Mouse (Mus musculus): ENCODE data around the gene Shb. TPM values are rescaled to one million over a fixed set of nuclear protein-coding genes. Genes with fewer than 3 reads are reported as not detected.
A peak's percentile ranks its signal among the peaks of the same experiment; 100 is the strongest.

The Shb gene
- polyA plus RNA-seq, 1 experiment from 2014 or later: 5.5 TPM

DNA sequence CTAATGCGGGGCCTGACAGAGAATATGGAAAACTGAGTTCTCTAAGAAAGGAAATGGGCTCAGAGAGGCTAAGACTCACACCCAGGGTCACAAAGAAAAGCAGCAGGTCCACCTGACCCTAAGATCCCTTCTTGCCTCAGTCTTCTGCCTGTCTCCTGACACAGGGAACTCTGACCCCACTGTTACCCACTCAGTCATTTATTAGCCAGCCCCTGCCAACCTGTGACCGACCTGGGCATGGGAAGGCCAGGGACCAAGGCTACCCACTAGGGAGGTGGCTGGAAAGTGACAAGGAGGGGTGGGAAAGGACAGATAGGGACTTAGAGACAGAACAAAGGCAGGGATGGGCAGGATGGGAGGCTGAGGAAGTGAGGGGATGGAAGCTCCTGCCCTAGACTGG lies 26.6 kb downstream of the Shb start:
- Histone ChIP-seq H3K27me3 (ENCODE audit: control insufficient read depth, insufficient read depth, low read length) (no peaks in the 10 kb centered on the region), H3K4me3 (ENCODE audit: low read depth, low read length) (no peak overlapping the region), H3K9me3 (ENCODE audit: control insufficient read depth, low read length) (no peaks in the 10 kb centered on the region), H3K36me3 (ENCODE audit: control insufficient read depth, insufficient read depth, low read length) (no peaks in the 10 kb centered on the region), H3K4me1 (replicated peaks; ENCODE audit: control insufficient read depth, insufficient read depth) (peaks cover 30% of the 10 kb centered on the region), H3K4me2 (replicated peaks; ENCODE audit: low read depth) (no peak overlapping the region), H3K27ac (replicated peaks) (no peak overlapping the region), H3K9ac (ENCODE audit: low read length) (no peak overlapping the region)
- no peak for ATAC-seq (ENCODE audit: low FRiP score, low TSS enrichment)
- DNase-seq (ENCODE audit: low spot score): no peak
- WGBS: 81% methylated on average over 2 of the region's 2 CpGs
- TF ChIP-seq CTCF (IDR thresholded peaks at IDR 0.05; ENCODE audit: low read depth) (no peak), EP300 (optimal IDR thresholded peaks at IDR 0.05) (no peak)

DNA sequence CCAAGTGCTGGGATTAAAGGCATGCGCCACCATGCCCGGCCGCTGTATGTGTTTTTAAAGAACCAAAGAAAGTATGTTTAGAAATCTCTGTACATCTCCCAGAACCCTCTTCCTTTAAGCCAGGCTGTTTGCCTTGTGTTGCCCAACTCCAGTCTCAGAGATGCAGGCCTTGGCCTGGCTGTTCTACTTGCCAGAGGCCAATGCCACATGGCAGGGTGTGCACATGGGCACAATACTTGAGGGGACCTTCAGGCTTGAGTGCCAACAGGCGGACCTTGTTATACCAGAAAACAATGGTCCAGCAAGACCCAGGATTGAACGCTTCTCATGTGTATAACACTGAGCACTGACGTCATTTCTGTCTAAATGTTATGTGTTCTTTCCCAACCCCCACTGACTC lies 27.1 kb downstream of the Shb start:
- H3K4me1 ChIP-seq (replicated peaks; ENCODE audit: control insufficient read depth, insufficient read depth): peaks cover 31% of the 10 kb centered on the region
- H3K9me3 ChIP-seq (ENCODE audit: control insufficient read depth, low read length): no peaks in the 10 kb centered on the region
- ATAC-seq (ENCODE audit: low FRiP score, low TSS enrichment) (no peak), DNase-seq (ENCODE audit: low spot score) (no peak)
- no peak overlapping the region for H3K4me2 ChIP-seq (replicated peaks; ENCODE audit: low read depth)
- H3K27me3 ChIP-seq (ENCODE audit: control insufficient read depth, insufficient read depth, low read length): no peaks in the 10 kb centered on the region
- H3K36me3 ChIP-seq (ENCODE audit: control insufficient read depth, insufficient read depth, low read length): no peaks in the 10 kb centered on the region
- no peak for TF ChIP-seq EP300 (optimal IDR thresholded peaks at IDR 0.05)
- TF ChIP-seq CTCF (IDR thresholded peaks at IDR 0.05; ENCODE audit: low read depth): no peak
- H3K27ac ChIP-seq (replicated peaks): no peak overlapping the region
- H3K4me3 ChIP-seq (ENCODE audit: low read depth, low read length): no peak overlapping the region
- WGBS: 92% methylated on average over 6 of the region's 6 CpGs
- H3K9ac ChIP-seq (ENCODE audit: low read length): no peak overlapping the region

DNA sequence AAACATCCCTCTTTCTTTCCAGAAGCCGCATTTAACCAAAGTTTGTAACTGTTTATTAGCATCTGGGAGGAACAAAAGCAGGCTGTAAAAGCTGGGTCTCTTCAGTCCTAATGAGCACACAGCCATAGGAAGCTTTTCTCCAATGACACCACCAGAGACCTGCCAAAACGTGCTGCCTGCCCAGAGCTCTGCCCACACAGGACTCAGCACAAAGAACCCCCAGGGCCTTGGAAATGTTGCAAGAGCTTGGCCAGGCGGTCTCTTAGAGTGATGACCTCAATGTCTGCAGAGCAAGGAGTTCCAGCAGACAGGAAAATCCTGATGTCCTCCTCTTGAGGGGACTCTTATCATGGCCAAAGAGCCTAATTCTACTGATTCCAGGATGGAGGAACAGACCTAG lies 28.5 kb downstream of the Shb start:
- Histone ChIP-seq H3K27ac (replicated peaks) (peak overlapping the region; percentile 49), H3K36me3 (ENCODE audit: control insufficient read depth, insufficient read depth, low read length) (no peaks in the 10 kb centered on the region), H3K9ac (ENCODE audit: low read length) (no peak overlapping the region), H3K4me1 (replicated peaks; ENCODE audit: control insufficient read depth, insufficient read depth) (peaks cover 36% of the 10 kb centered on the region), H3K27me3 (ENCODE audit: control insufficient read depth, insufficient read depth, low read length) (no peaks in the 10 kb centered on the region), H3K4me2 (replicated peaks; ENCODE audit: low read depth) (no peak overlapping the region), H3K4me3 (ENCODE audit: low read depth, low read length) (no peak overlapping the region), H3K9me3 (ENCODE audit: control insufficient read depth, low read length) (no peaks in the 10 kb centered on the region)
- WGBS: 53% methylated on average over 3 of the region's 3 CpGs
- no peak for ATAC-seq (ENCODE audit: low FRiP score, low TSS enrichment)
- TF ChIP-seq EP300 (optimal IDR thresholded peaks at IDR 0.05) (no peak), CTCF (IDR thresholded peaks at IDR 0.05; ENCODE audit: low read depth) (no peak)
- DNase-seq (ENCODE audit: low spot score): no peak

DNA sequence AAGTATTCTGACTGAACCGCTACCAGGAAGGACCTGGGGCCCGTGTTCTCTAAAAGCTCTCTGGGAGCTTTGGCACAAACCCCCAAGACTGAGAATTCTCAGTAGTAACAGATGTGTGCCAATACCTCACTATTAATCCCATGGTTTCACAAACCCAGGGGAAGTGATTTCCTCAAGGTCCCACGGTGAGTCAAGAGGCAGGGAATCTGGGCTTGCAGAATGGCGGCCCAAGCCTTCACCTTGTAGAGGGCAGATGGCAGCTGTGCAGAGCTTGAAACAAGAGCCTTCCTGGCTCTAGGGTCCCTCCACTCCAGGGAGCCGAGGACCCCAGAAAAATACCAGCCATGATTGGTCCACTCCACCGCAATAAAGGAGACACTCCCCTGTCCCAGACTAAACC lies 28.9 kb downstream of the Shb start:
- Histone ChIP-seq H3K9me3 (ENCODE audit: control insufficient read depth, low read length) (no peaks in the 10 kb centered on the region), H3K9ac (ENCODE audit: low read length) (no peak overlapping the region), H3K27ac (replicated peaks) (peak overlapping the region; percentile 49; the same call in 1 of the 2 replicates), H3K4me2 (replicated peaks; ENCODE audit: low read depth) (no peak overlapping the region), H3K36me3 (ENCODE audit: control insufficient read depth, insufficient read depth, low read length) (no peaks in the 10 kb centered on the region), H3K27me3 (ENCODE audit: control insufficient read depth, insufficient read depth, low read length) (no peaks in the 10 kb centered on the region), H3K4me3 (ENCODE audit: low read depth, low read length) (no peak overlapping the region), H3K4me1 (replicated peaks; ENCODE audit: control insufficient read depth, insufficient read depth) (peaks cover 36% of the 10 kb centered on the region)
- 80% methylated on average over 6 of the region's 6 CpGs for WGBS
- ATAC-seq (ENCODE audit: low FRiP score, low TSS enrichment): no peak
- DNase-seq (ENCODE audit: low spot score): no peak
- TF ChIP-seq CTCF (IDR thresholded peaks at IDR 0.05; ENCODE audit: low read depth): no peak
- no peak for TF ChIP-seq EP300 (optimal IDR thresholded peaks at IDR 0.05)

DNA sequence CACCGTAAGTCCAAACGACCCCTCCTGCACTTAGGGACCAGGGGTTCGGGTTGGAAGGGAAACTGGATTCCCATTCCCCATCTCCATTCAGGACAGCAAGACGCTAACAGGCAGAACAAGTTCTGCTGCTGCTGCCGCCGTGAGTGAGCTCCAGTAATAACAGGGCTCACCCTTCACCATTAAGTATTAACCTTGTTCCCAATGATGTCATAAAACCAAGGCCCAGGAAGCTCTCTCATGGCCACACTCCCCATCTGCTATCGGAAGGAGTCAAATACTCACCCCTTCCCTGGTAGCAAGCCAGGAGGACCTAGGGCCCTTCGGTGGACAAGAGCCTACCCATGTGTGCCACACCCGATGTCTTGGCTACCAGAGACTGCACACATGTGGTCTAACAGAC lies 30.3 kb downstream of the Shb start:
- TF ChIP-seq CTCF (IDR thresholded peaks at IDR 0.05; ENCODE audit: low read depth) (peak; percentile 33; the same call in 1 of the 2 replicates), EP300 (optimal IDR thresholded peaks at IDR 0.05) (no peak)
- H3K36me3 ChIP-seq (ENCODE audit: control insufficient read depth, insufficient read depth, low read length): no peaks in the 10 kb centered on the region
- no peaks in the 10 kb centered on the region for H3K9me3 ChIP-seq (ENCODE audit: control insufficient read depth, low read length)
- DNase-seq (ENCODE audit: low spot score) (peak; percentile 63), ATAC-seq (ENCODE audit: low FRiP score, low TSS enrichment) (peak; percentile 74)
- H3K4me1 ChIP-seq (replicated peaks; ENCODE audit: control insufficient read depth, insufficient read depth): peaks cover 32% of the 10 kb centered on the region
- no peak overlapping the region for H3K9ac ChIP-seq (ENCODE audit: low read length)
- H3K27ac ChIP-seq (replicated peaks): peak overlapping the region; percentile 69
- no peaks in the 10 kb centered on the region for H3K27me3 ChIP-seq (ENCODE audit: control insufficient read depth, insufficient read depth, low read length)
- H3K4me3 ChIP-seq (ENCODE audit: low read depth, low read length): no peak overlapping the region
- H3K4me2 ChIP-seq (replicated peaks; ENCODE audit: low read depth): no peak overlapping the region
- 62% methylated on average over 9 of the region's 9 CpGs for WGBS

DNA sequence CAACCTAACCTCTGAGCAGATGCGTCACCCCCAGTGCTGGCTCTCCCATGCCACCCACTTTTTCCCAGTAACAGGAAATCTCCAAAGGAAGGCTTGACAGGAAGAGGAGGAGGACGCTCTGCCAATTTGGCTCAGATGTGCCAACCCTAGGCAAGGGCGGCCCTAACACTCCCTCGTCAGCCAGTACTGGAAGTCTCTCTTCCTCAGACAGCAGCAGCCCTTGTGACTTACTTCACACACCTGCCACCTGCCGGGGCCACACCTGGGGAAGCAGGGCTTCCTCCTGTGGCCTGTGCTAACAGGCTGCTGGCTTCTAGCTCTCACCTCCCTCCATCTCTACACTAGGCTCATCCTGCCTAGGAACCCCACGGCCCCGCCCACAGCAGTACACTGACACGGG lies 31.9 kb downstream of the Shb start:
- peak; percentile 70 for DNase-seq (ENCODE audit: low spot score)

More for the DNA sequence above, 31.9 kb downstream of the Shb start:
- TF ChIP-seq EP300 (optimal IDR thresholded peaks at IDR 0.05) (no peak), CTCF (IDR thresholded peaks at IDR 0.05; ENCODE audit: low read depth) (peak; percentile 53)
- Histone ChIP-seq H3K4me1 (replicated peaks; ENCODE audit: control insufficient read depth, insufficient read depth) (peaks cover 27% of the 10 kb centered on the region), H3K4me2 (replicated peaks; ENCODE audit: low read depth) (no peak overlapping the region), H3K4me3 (ENCODE audit: low read depth, low read length) (no peak overlapping the region), H3K27me3 (ENCODE audit: control insufficient read depth, insufficient read depth, low read length) (no peaks in the 10 kb centered on the region), H3K9me3 (ENCODE audit: control insufficient read depth, low read length) (no peaks in the 10 kb centered on the region), H3K36me3 (ENCODE audit: control insufficient read depth, insufficient read depth, low read length) (no peaks in the 10 kb centered on the region), H3K27ac (replicated peaks) (peak overlapping the region; percentile 69), H3K9ac (ENCODE audit: low read length) (no peak overlapping the region)
- ATAC-seq (ENCODE audit: low FRiP score, low TSS enrichment): peak; percentile 63
- 56% methylated on average over 8 of the region's 8 CpGs for WGBS

Measured in stomach, postnatal 0 days (tissue).